Mouse (Mus musculus): ENCODE results near the gene Nedd8. TPM values are rescaled to one million over a fixed set of nuclear protein-coding genes. Genes with fewer than 3 reads are reported as not detected.

Gene Nedd8
- 361 TPM for polyA plus RNA-seq (2012; fragmentation: generic; extraction: Trizol)

DNA sequence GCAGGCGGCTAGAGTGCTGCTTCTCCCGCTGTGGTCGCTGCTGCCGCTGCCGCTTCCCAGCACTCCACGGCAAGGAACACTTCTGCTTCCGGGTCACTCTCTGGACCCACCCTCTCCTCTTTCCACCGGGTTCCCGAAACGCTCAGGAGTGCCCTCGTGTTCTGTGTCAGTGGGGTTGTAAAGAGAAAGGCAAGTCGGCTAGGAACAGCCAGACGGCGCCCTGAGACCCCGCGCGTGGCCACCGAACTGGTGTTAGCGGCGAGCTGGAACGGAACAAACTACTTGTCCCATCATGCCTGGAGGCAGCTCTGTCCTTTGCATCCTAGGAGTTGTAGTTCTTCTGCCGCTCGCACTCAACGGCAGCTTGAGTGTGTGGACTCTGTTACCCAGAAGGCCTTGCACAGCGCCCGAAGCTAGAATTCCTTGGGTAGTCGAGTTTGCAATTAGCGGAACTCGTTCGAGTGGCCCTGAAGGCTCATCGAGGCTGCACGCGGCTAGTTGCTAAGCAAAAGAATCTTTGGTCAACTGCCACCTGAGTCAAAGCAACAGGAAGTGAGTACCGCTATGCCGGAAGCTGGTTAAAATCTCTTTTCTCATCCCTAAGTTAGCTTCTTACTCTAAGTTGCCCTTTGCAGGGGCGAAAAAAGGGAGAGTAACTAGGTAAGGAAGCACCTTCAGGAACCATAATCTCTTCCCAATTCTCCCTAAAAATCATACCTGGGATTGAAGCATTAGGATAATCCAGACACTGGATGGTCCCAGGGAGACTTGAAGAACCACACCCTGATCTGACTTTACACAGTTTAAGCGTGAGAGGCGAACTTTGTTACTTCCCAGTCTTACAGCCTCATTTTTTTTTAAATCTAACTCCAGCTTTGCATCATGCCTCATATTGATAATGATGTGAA, at the start of gene Nedd8, which contains the start of gene Gmpr2:
Gene Nedd8 (minus strand): TSS at position 292 of the 908 bp plus-strand sequence.
Gene Gmpr2 (plus strand): TSS at position 109 of the 908 bp plus-strand sequence.
- H3K79me2 ChIP-seq (ENCODE audit: control insufficient read depth, insufficient read depth) = peaks cover 54% of the 10 kb centered on the region
- H3K4me3 ChIP-seq = peak within 1 kb of the TSS; percentile 82
- no peaks in the 10 kb centered on the region for H3K27me3 ChIP-seq (ENCODE audit: control insufficient read depth, insufficient read depth, insufficient read length)
- peak within 1 kb of the TSS; percentile 87 for H3ac ChIP-seq (ENCODE audit: control insufficient read depth, insufficient read length)
- peaks cover 12% of the 10 kb centered on the region for H3K36me3 ChIP-seq (ENCODE audit: control insufficient read depth, insufficient read depth)
- H3K4me2 ChIP-seq (ENCODE audit: low read depth) = peak within 1 kb of the TSS; percentile 90
- no peak for TF ChIP-seq REST (IDR thresholded peaks at IDR 0.05; ENCODE audit: insufficient read depth, insufficient read length)
- no peak for TF ChIP-seq MYOG (IDR thresholded peaks at IDR 0.05; ENCODE audit: control insufficient read depth in 1 of 3, insufficient read depth in 1 of 3, insufficient read length in 2 of 3, low read depth in 2 of 3)
- no peak for TF ChIP-seq TCF3 (IDR thresholded peaks at IDR 0.05; ENCODE audit: insufficient read length, low read depth)
- no peak for TF ChIP-seq CEBPB (IDR thresholded peaks at IDR 0.05; ENCODE audit: insufficient read depth, poor library complexity, severe bottlenecking)
- TF ChIP-seq POLR2A (IDR thresholded peaks at IDR 0.05; ENCODE audit: insufficient read length, low read depth) = peak; percentile 72
- TF ChIP-seq MAX (IDR thresholded peaks at IDR 0.05; ENCODE audit: low read depth) = peak; percentile 9
- TF ChIP-seq SRF (IDR thresholded peaks at IDR 0.05; ENCODE audit: control insufficient read depth, insufficient read length, low read depth) = peak; percentile 42
- peak; percentile 65 for TF ChIP-seq POLR2AphosphoS2 (IDR thresholded peaks at IDR 0.05; ENCODE audit: insufficient read length, low read depth)
- no peak for TF ChIP-seq MYOD1 (IDR thresholded peaks at IDR 0.05; ENCODE audit: control insufficient read depth in 1 of 3, insufficient read length in 2 of 3, low read depth in 2 of 3)
- no peak for TF ChIP-seq E2F4 (IDR thresholded peaks at IDR 0.05; ENCODE audit: insufficient read depth)
- no peak for TF ChIP-seq USF1 (IDR thresholded peaks at IDR 0.05; ENCODE audit: low read depth)
- TF ChIP-seq TCF12 (IDR thresholded peaks at IDR 0.05; ENCODE audit: insufficient read depth, poor library complexity, severe bottlenecking) = no peak

- H3K4me3 ChIP-seq = peak overlapping the region; percentile 44
- H3K36me3 ChIP-seq (ENCODE audit: control insufficient read depth, insufficient read depth) = no peaks in the 10 kb centered on the region
- no peaks in the 10 kb centered on the region for H3K27me3 ChIP-seq (ENCODE audit: control insufficient read depth, insufficient read depth, insufficient read length)
- no peaks in the 10 kb centered on the region for H3K79me2 ChIP-seq (ENCODE audit: control insufficient read depth, insufficient read depth)
- H3K4me2 ChIP-seq (ENCODE audit: low read depth) = peak overlapping the region; percentile 91
- H3ac ChIP-seq (ENCODE audit: control insufficient read depth, insufficient read length) = peak overlapping the region; percentile 39
- no peak for TF ChIP-seq E2F4 (IDR thresholded peaks at IDR 0.05; ENCODE audit: insufficient read depth)
- TF ChIP-seq POLR2AphosphoS2 (IDR thresholded peaks at IDR 0.05; ENCODE audit: insufficient read length, low read depth) = no peak
- TF ChIP-seq TCF12 (IDR thresholded peaks at IDR 0.05; ENCODE audit: insufficient read depth, poor library complexity, severe bottlenecking) = no peak
Observed at GRCm38 (mm10) chr14:55721076-55721475, 49.2 kb upstream of the Nedd8 start.

DNA sequence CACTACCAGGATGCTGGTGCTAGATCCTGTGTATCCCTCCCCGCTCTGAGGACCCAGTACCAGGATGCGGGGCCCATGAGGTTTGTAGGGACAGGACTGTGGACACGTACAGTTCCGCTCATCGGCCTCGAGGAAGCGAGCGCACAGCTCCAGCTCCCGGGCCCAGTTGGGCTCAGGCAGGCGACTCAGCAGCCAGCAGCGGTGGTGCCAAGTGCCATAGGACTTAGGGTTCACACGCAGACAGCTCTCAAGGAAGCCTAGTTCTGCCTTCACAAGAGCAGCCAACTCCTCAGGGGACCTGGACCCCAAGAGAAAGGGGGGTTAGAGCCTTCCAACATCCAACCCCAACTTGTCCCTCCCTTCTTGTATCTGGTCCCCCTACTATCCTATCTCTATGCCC, 48.7 kb upstream of the Nedd8 start:
- Histone ChIP-seq H3ac (ENCODE audit: control insufficient read depth, insufficient read length) (no peak overlapping the region), H3K4me2 (ENCODE audit: low read depth) (no peak overlapping the region), H3K27me3 (ENCODE audit: control insufficient read depth, insufficient read depth, insufficient read length) (no peaks in the 10 kb centered on the region), H3K36me3 (ENCODE audit: control insufficient read depth, insufficient read depth) (no peaks in the 10 kb centered on the region), H3K79me2 (ENCODE audit: control insufficient read depth, insufficient read depth) (no peaks in the 10 kb centered on the region), H3K4me3 (peak overlapping the region; percentile 44)
- no peak for TF ChIP-seq SRF (IDR thresholded peaks at IDR 0.05; ENCODE audit: control insufficient read depth, insufficient read length, low read depth)
- no peak for TF ChIP-seq USF1 (IDR thresholded peaks at IDR 0.05; ENCODE audit: low read depth)
- TF ChIP-seq TCF3 (IDR thresholded peaks at IDR 0.05; ENCODE audit: insufficient read length, low read depth) = no peak
- no peak for TF ChIP-seq POLR2A (IDR thresholded peaks at IDR 0.05; ENCODE audit: insufficient read length, low read depth)
- no peak for TF ChIP-seq TCF12 (IDR thresholded peaks at IDR 0.05; ENCODE audit: insufficient read depth, poor library complexity, severe bottlenecking)
- TF ChIP-seq MAX (IDR thresholded peaks at IDR 0.05; ENCODE audit: low read depth) = no peak
- no peak for TF ChIP-seq REST (IDR thresholded peaks at IDR 0.05; ENCODE audit: insufficient read depth, insufficient read length)
- TF ChIP-seq MYOG (IDR thresholded peaks at IDR 0.05; ENCODE audit: control insufficient read depth in 1 of 3, insufficient read depth in 1 of 3, insufficient read length in 2 of 3, low read depth in 2 of 3) = no peak
- no peak for TF ChIP-seq MYOD1 (IDR thresholded peaks at IDR 0.05; ENCODE audit: control insufficient read depth in 1 of 3, insufficient read length in 2 of 3, low read depth in 2 of 3)
- TF ChIP-seq E2F4 (IDR thresholded peaks at IDR 0.05; ENCODE audit: insufficient read depth) = no peak
- no peak for TF ChIP-seq POLR2AphosphoS2 (IDR thresholded peaks at IDR 0.05; ENCODE audit: insufficient read length, low read depth)

DNA sequence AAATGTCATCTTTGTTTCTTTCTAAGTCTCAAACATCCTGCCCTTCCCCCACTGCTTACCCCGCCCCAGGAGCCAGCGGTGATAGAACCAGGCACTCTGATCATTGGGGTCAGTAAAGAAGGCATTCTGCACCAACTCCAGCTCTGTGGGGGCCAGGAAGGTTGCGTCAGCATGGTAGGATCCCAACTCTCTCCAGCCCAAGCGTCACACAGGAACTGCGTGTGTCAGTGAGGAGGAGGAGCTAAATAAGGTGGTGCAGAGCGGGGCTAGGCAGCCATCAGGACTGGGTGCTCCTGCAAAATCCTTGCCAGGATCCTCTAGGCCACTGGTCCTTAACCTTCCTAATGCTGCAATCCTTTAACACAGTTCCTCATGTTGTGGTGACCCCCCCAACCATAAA, 47.8 kb upstream of the Nedd8 start:
- Histone ChIP-seq H3K79me2 (ENCODE audit: control insufficient read depth, insufficient read depth) (no peaks in the 10 kb centered on the region), H3K27me3 (ENCODE audit: control insufficient read depth, insufficient read depth, insufficient read length) (no peaks in the 10 kb centered on the region), H3K4me2 (ENCODE audit: low read depth) (no peak overlapping the region), H3ac (ENCODE audit: control insufficient read depth, insufficient read length) (no peak overlapping the region), H3K36me3 (ENCODE audit: control insufficient read depth, insufficient read depth) (no peaks in the 10 kb centered on the region), H3K4me3 (no peak overlapping the region)
- TF ChIP-seq REST (IDR thresholded peaks at IDR 0.05; ENCODE audit: insufficient read depth, insufficient read length) (no peak), SRF (IDR thresholded peaks at IDR 0.05; ENCODE audit: control insufficient read depth, insufficient read length, low read depth) (no peak), MYOG (IDR thresholded peaks at IDR 0.05; ENCODE audit: control insufficient read depth in 1 of 3, insufficient read depth in 1 of 3, insufficient read length in 2 of 3, low read depth in 2 of 3) (no peak), CEBPB (IDR thresholded peaks at IDR 0.05; ENCODE audit: insufficient read depth, poor library complexity, severe bottlenecking) (no peak), MAX (IDR thresholded peaks at IDR 0.05; ENCODE audit: low read depth) (no peak), TCF12 (IDR thresholded peaks at IDR 0.05; ENCODE audit: insufficient read depth, poor library complexity, severe bottlenecking) (no peak), MYOD1 (IDR thresholded peaks at IDR 0.05; ENCODE audit: control insufficient read depth in 1 of 3, insufficient read length in 2 of 3, low read depth in 2 of 3) (no peak), USF1 (IDR thresholded peaks at IDR 0.05; ENCODE audit: low read depth) (no peak), POLR2AphosphoS2 (IDR thresholded peaks at IDR 0.05; ENCODE audit: insufficient read length, low read depth) (no peak)

All from myocyte (in vitro differentiated cells).